Mouse (Mus musculus): ENCODE measurements around the gene Klhl29. TPM values are rescaled to one million over a fixed set of nuclear protein-coding genes. Genes with fewer than 3 reads are reported as not detected.
A peak's percentile ranks its signal among the peaks of the same experiment; 100 is the strongest.

Klhl29 gene
- 1 to 10 TPM; 2.1 to 3.3 TPM for total RNA-seq (2021)
- long read RNA-seq, experiment 1, partial matches to known transcripts = 0 of 2 reads
- long read RNA-seq, experiment 1, other reads (novel, unspliced or antisense) = 2 of 2 reads
- long read RNA-seq, experiment 2 = 0 reads

GRCm38 (mm10) chr12:5375616-5376461, at the start of gene Klhl29:
TSS of gene Klhl29 (minus strand) at chr12:5375682.
- intact Hi-C loops (cut with DNase I) = no loop called here
- DNase-seq = peak; percentile 85 to 89

DNA sequence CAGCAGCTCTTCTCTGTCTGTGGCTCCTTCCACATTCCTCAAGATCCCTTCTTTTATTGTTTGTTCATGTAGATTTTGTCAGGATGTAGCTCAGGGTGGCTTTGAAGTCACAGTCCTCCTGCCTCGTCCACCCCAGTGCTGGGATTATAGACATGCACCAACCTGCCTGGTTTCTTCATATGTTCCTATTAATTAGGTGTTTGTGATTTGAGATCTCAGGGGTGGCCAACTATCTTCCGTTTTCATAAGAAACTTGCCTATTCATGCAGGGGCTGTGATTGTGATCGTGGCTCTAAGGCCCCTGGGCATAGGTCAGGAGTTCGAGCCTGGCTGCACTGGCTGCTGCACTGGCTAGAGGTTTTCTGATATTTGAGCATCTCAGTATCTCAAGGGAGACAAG, 49.8 kb upstream of the Klhl29 start:
- DNase-seq = no peak
- intact Hi-C loops (cut with DNase I) = no loop called here

DNA sequence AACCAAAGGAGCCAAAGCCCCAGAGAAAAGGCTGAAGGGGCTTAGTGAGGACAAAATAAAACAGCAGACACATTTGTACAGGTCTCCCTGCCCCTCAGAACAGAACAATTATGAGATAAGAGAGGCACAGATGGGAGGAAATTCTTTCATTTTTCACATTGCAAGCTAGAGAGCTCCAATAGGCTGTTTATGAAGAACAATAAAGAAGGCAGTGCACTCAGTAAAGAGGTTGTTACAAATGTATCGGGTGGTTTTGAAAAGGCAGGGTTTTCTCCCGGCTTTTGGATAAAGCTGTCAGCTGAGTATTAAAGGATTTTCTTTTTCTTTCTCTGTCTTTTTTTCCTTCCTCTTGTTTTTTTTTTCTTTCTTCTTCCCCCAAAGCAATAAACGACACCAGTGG, 40.3 kb upstream of the Klhl29 start:
- intact Hi-C loops (cut with DNase I) = no loop called here
- no peak for DNase-seq

- no peak for DNase-seq
- intact Hi-C loops (cut with DNase I) = no loop called here
Measured at GRCm38 (mm10) chr12:5413976-5414375, 38.5 kb upstream of the Klhl29 start.

GRCm38 (mm10) chr12:5411761-5412537, 36.5 kb upstream of the Klhl29 start:
- DNase-seq = no peak
- intact Hi-C loops (cut with DNase I) = no loop called here

- intact Hi-C loops (cut with DNase I) = no loop called here
- no peak for DNase-seq
Measured at GRCm38 (mm10) chr12:5411346-5411745, 35.9 kb upstream of the Klhl29 start.

DNA sequence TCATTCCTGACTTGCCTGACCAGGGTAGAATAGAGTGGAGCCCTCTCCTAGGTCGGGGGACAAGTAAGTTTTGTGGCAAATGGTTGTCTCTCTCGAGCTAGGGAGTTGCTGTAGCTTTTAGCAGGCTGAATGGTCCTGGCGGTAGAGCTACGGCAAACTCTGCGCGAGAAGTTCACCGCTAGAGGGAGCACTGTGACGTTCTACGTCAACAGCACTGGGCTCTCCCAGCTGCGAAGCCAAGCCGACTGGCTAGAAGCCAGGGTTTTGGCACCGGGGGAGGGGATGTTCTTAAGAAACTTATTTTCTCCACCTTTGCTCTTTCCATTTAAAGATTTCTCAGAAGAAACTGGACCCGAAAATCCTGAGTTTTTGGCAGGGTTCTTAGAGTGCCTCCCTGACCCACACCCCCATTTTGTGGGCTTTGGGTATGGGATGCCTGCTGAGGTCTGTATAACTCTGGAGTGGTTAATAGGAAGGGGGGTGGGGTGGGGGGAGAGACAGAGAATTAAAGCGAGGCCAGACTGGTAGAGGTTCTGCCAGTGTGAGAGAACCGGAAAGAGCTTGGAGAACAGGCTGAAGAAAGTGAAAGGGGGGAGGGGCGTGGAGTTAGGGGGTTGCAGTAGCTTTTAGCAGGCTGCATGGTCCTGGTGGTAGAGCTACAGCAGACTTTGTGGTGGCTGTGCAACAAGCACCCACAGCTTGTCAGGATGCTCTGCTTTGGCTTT, 35.1 kb upstream of the Klhl29 start:
- peak; percentile 68 to 78 for DNase-seq
- intact Hi-C loops (cut with DNase I) = no loop called here

GRCm38 (mm10) chr12:5407175-5407574, 31.7 kb upstream of the Klhl29 start:
- DNase-seq = no peak
- intact Hi-C loops (cut with DNase I) = no loop called here

GRCm38 (mm10) chr12:5397423-5397822, 21.9 kb upstream of the Klhl29 start:
- intact Hi-C loops (cut with DNase I) = no loop called here
- no peak for DNase-seq

DNA sequence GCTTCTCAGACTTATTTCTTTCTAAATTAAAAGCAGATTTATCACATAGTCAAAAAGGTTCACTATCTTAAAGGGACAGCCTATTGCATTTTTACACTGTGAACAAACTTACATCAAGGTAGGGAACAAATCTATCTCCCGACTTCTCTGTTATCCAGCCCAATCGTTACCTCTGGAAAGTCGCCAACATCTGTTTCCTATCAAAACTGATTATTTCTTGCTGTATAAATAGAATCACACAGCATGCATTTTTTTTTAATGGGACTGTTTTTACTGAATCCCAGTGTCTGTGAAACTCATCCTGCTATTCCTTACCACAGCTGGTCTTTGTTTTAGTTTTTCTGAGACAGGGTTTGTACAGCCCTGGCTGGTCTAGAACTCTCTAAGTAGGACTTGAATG, 19.7 kb upstream of the Klhl29 start:
- no peak for DNase-seq
- intact Hi-C loops (cut with DNase I) = no loop called here

GRCm38 (mm10) chr12:5387112-5387511, 11.6 kb upstream of the Klhl29 start:
- DNase-seq = no peak
- intact Hi-C loops (cut with DNase I) = no loop called here

GRCm38 (mm10) chr12:5386688-5387087, 11.2 kb upstream of the Klhl29 start:
- DNase-seq = no peak
- intact Hi-C loops (cut with DNase I) = no loop called here

- intact Hi-C loops (cut with DNase I) = no loop called here
- DNase-seq = no peak
Measured at GRCm38 (mm10) chr12:5381694-5382093, 6.2 kb upstream of the Klhl29 start.

GRCm38 (mm10) chr12:5374684-5375615, 532 bp downstream of the Klhl29 start:
- intact Hi-C loops (cut with DNase I) = no loop called here
- peak; percentile 22 to 42 for DNase-seq

GRCm38 (mm10) chr12:5374196-5374683, 1.2 kb downstream of the Klhl29 start:
- intact Hi-C loops (cut with DNase I) = no loop called here
- peak; percentile 22 to 36 for DNase-seq

GRCm38 (mm10) chr12:5373641-5374195, 1.8 kb downstream of the Klhl29 start:
- intact Hi-C loops (cut with DNase I) = no loop called here
- peak; percentile 39 to 40 for DNase-seq

GRCm38 (mm10) chr12:5369396-5369795, 6.1 kb downstream of the Klhl29 start:
- DNase-seq = no peak
- intact Hi-C loops (cut with DNase I) = no loop called here

- intact Hi-C loops (cut with DNase I) = no loop called here
- DNase-seq = no peak
Measured at GRCm38 (mm10) chr12:5364836-5365235, 10.6 kb downstream of the Klhl29 start.

- DNase-seq = no peak
- intact Hi-C loops (cut with DNase I) = no loop called here
Measured at GRCm38 (mm10) chr12:5363961-5364634, 11.4 kb downstream of the Klhl29 start.

Measured in gastrocnemius, postnatal 36 days (tissue).